Mouse (Mus musculus) testis, postnatal 14 days (tissue): Measurements from ENCODE around the gene Chaf1b.

ENCODE experiments used
- DNase-seq: peaks from one replicate; pipeline ENCODE4 v3.0.0; 2021; ENCODE audit warnings: low spot score

Chaf1b gene

GRCm38 (mm10) chr16:93883423-93884085 lies at the start of gene Chaf1b:
Chaf1b (plus strand) TSS chr16:93883901.
- peak; percentile 96 for DNase-seq

GRCm38 (mm10) chr16:93834076-93834475 lies 49.6 kb upstream of the Chaf1b start:
- DNase-seq: no peak

- no peak for DNase-seq
These were observed 44.7 kb upstream of the Chaf1b start for GRCm38 (mm10) chr16:93839049-93839448.

- no peak for DNase-seq
These were observed 33.2 kb upstream of the Chaf1b start for GRCm38 (mm10) chr16:93850527-93850926.

GRCm38 (mm10) chr16:93859967-93860366 lies 23.7 kb upstream of the Chaf1b start:
- DNase-seq: no peak

GRCm38 (mm10) chr16:93860686-93861085 lies 23.0 kb upstream of the Chaf1b start:
- DNase-seq: no peak

- no peak for DNase-seq
These were observed 8.9 kb upstream of the Chaf1b start for GRCm38 (mm10) chr16:93874841-93875240.

- no peak for DNase-seq
These were observed 5.9 kb upstream of the Chaf1b start for GRCm38 (mm10) chr16:93877612-93878380.

- no peak for DNase-seq
These were observed 503 bp downstream of the Chaf1b start for GRCm38 (mm10) chr16:93884086-93884721.

- DNase-seq: peak; percentile 78
These were observed 1.0 kb downstream of the Chaf1b start for GRCm38 (mm10) chr16:93884722-93885113.

GRCm38 (mm10) chr16:93888481-93888880 lies 4.8 kb downstream of the Chaf1b start:
- no peak for DNase-seq

- DNase-seq: no peak
These were observed 7.4 kb downstream of the Chaf1b start for GRCm38 (mm10) chr16:93890948-93891604.

GRCm38 (mm10) chr16:93893285-93893684 lies 9.6 kb downstream of the Chaf1b start:
- DNase-seq: peak; percentile 33

- no peak for DNase-seq
These were observed 19.3 kb downstream of the Chaf1b start for GRCm38 (mm10) chr16:93903027-93903426.

- no peak for DNase-seq
These were observed 22.7 kb downstream of the Chaf1b start for GRCm38 (mm10) chr16:93906156-93907014.

- DNase-seq: no peak
These were observed 24.1 kb downstream of the Chaf1b start for GRCm38 (mm10) chr16:93907761-93908160.

GRCm38 (mm10) chr16:93908196-93908595 lies 24.5 kb downstream of the Chaf1b start:
- DNase-seq: no peak

GRCm38 (mm10) chr16:93909936-93910335 lies 26.2 kb downstream of the Chaf1b start:
- no peak for DNase-seq

- no peak for DNase-seq
These were observed 27.3 kb downstream of the Chaf1b start for GRCm38 (mm10) chr16:93910735-93911665.

GRCm38 (mm10) chr16:93912158-93912557 lies 28.5 kb downstream of the Chaf1b start:
- DNase-seq: no peak
